Mouse (Mus musculus) limb, embryonic 11.5 days (tissue): ENCODE measurements around the gene Phldb3. TPM values are rescaled to one million over a fixed set of nuclear protein-coding genes. Genes with fewer than 3 reads are reported as not detected.

Experiments used
- ATAC-seq: fragments of 200-750 bp; cut with Nextera tagmentation; 2 replicates; pipeline ENCODE4 v1.8.0; 2017; ENCODE audit warnings: low read depth; ENCODE audit not compliant: insufficient number of reproducible peaks, low FRiP score, low TSS enrichment
- DNase-seq: peaks from one replicate; pipeline ENCODE4 v3.0.0-alpha.2; 2015; ENCODE audit warnings: low spot score
- H3K27ac ChIP-seq: fragments of 300-500 bp; sonication (generic); replicated peaks from 2 replicates; pipeline ENCODE4 v1.5.1; 2014; ENCODE audit warnings: low read depth, mild to moderate bottlenecking, low read length
- H3K27me3 ChIP-seq: fragments of 300-500 bp; sonication (generic); 2 replicates; pipeline ENCODE4 v1.6.1; 2014; ENCODE audit warnings: mild to moderate bottlenecking, low read length, mixed read lengths; ENCODE audit not compliant: control insufficient read depth, insufficient read depth
- H3K36me3 ChIP-seq: fragments of 300-500 bp; sonication (generic); 2 replicates; pipeline ENCODE4 v1.6.1; 2014; ENCODE audit warnings: mild to moderate bottlenecking, low read length, moderate library complexity, mixed read lengths; ENCODE audit not compliant: control insufficient read depth, insufficient read depth
- H3K4me1 ChIP-seq: fragments of 300-500 bp; sonication (generic); 2 replicates; pipeline ENCODE4 v1.6.1; 2014; ENCODE audit warnings: low read length, mixed read lengths; ENCODE audit not compliant: control insufficient read depth, insufficient read depth
- H3K4me2 ChIP-seq: fragments of 300-500 bp; sonication (generic); 2 replicates; pipeline ENCODE4 v1.6.1; 2014; ENCODE audit warnings: low read depth, mild to moderate bottlenecking, moderate library complexity; ENCODE audit not compliant: severe bottlenecking
- H3K4me3 ChIP-seq: fragments of 300-500 bp; sonication (generic); 2 replicates; pipeline ENCODE4 v1.5.1; 2014; ENCODE audit warnings: low read depth, low read length
- H3K9ac ChIP-seq: fragments of 300-500 bp; sonication (generic); 2 replicates; pipeline ENCODE4 v1.6.1; 2014; ENCODE audit warnings: mild to moderate bottlenecking, low read length
- H3K9me3 ChIP-seq: fragments of 300-500 bp; sonication (generic); 2 replicates; pipeline ENCODE4 v1.6.1; 2016; ENCODE audit warnings: low read length; ENCODE audit not compliant: control insufficient read depth
- WGBS: fragments of 180-500 bp; shearing (Covaris S2); extraction: QIAGEN DNeasy Blood & Tissue Kit; methylation state at CpG from one replicate; pipeline ENCODE4 v1.1.7; 2014; 5-methylcytosine and 5-hydroxymethylcytosine counted together
- polyA plus RNA-seq: library from polyadenylated mRNA; unstranded; fragments of >200 nt; fragmentation: Nextera tagmentation; extraction: Ambion mirVana; gene quantifications from 2 replicates; pipeline ENCODE4 v1.2.1, GENCODE M21; 2014

Gene Phldb3
- polyA plus RNA-seq, 1 experiment from 2014 or later, result 0.16 TPM

DNA sequence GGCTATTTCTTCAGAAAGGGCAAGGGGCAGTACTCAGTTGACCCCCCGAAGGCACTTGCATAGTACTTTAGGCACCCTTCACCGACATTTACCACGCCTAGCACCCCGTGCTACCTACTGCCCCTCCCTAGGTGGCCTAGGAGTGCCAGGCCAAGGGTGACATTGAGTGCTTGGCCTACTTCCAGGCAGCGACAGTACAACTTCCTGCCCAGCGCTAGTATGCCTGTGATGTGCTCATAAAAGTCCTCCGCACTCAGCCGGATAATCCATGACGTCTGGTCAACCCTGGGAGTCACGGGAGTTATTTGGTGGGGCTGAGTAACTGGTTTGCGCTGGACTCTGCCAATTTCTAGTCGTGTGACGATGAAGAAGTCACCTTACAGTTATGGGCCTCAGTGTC, 22.2 kb upstream of the Phldb3 start:
- WGBS, result 69% methylated on average over 13 of the region's 13 CpGs
- no peak overlapping the region for H3K9ac ChIP-seq
- no peaks in the 10 kb centered on the region for H3K36me3 ChIP-seq
- H3K9me3 ChIP-seq, result no peaks in the 10 kb centered on the region
- H3K27ac ChIP-seq, result no peak overlapping the region
- H3K4me1 ChIP-seq, result peaks cover 3% of the 10 kb centered on the region; the same call in 1 of the 2 replicates
- no peak overlapping the region for H3K4me2 ChIP-seq
- DNase-seq (no peak), ATAC-seq (no peak)
- peaks cover 24% of the 10 kb centered on the region for H3K27me3 ChIP-seq
- H3K4me3 ChIP-seq, result no peak overlapping the region

DNA sequence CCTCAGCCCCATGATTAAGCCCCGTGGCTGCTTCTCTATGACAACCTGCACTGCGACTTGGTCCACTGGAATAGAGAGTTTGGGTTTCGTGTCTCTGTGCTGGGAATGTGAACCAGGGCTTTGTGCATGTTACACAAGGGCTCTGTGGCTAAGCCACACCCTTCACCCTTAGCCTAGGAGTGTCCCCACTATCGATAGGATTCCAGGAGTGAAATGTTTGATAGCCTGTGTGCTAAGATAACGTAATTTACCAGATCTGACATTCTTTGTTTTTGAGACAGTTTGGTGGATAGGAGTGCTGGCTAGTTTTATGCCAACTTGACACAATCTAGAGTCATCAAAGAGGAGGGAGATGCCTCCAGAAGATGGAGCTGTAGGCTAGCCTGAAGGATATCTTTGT, 18.8 kb upstream of the Phldb3 start:
- 75% methylated on average over 5 of the region's 5 CpGs for WGBS
- no peak for ATAC-seq

DNA sequence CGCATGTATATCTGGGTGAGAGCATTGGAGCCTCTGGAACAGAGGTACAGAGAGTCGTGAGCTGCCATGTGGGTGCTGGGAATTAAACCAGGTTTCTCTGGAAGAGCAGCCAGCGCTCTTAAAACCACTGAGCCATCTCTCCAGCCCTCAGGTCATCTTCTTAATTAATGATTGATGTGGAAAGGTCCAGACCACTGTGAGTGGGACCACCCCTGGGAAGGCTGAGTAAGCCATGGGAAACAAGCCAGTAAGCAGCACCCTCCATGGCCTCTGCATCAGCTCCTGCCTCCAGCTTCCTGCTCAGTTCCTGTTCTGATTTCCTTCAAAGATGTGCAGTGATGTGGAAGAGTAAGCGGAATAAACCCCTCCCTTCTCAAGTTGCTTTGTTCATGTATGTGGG, 18.4 kb upstream of the Phldb3 start:
- H3K27ac ChIP-seq, result no peak overlapping the region
- no peaks in the 10 kb centered on the region; the same call in 1 of the 2 replicates for H3K9me3 ChIP-seq
- H3K4me2 ChIP-seq, result no peak overlapping the region
- H3K27me3 ChIP-seq, result no peaks in the 10 kb centered on the region; the same call in 1 of the 2 replicates
- H3K9ac ChIP-seq, result 0 out of 2 replicates have a peak overlapping the region, but pooled peaks have one; percentile 30
- 64% methylated on average over 4 of the region's 4 CpGs for WGBS
- no peak for DNase-seq
- H3K4me1 ChIP-seq, result peaks cover 10% of the 10 kb centered on the region; the same call in 1 of the 2 replicates
- no peaks in the 10 kb centered on the region for H3K36me3 ChIP-seq
- no peak overlapping the region for H3K4me3 ChIP-seq
- ATAC-seq, result no peak

More for the DNA sequence above, 18.8 kb upstream of the Phldb3 start:
- Histone ChIP-seq H3K9me3 (no peaks in the 10 kb centered on the region; the same call in 1 of the 2 replicates), H3K4me2 (no peak overlapping the region), H3K27me3 (peaks cover 3% of the 10 kb centered on the region), H3K4me3 (no peak overlapping the region), H3K36me3 (no peaks in the 10 kb centered on the region), H3K9ac (no peak overlapping the region), H3K27ac (no peak overlapping the region), H3K4me1 (peaks cover 10% of the 10 kb centered on the region; the same call in 1 of the 2 replicates)
- DNase-seq, result no peak

DNA sequence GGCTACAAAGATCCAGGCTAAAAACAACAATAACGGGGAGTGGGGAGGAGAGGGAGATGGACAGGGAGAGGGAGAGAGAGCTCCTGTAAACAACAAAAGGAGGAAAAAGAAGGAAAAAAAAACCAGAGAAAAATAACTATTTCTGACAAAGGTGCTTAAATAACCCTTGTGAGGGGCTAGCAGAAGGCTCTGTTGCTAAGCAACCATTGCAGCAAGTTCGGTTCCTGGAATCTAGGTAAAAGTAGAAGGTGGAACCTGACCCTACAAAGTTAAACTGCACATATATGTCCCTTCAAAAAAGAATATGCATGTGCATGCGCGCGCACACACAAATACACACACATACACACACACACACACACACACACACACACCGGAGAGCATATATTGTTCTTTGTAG, 17.8 kb upstream of the Phldb3 start:
- 82% methylated on average over 6 of the region's 6 CpGs for WGBS
- Histone ChIP-seq H3K27ac (no peak overlapping the region), H3K9ac (no peak overlapping the region), H3K36me3 (no peaks in the 10 kb centered on the region), H3K4me3 (no peak overlapping the region), H3K27me3 (no peaks in the 10 kb centered on the region; the same call in 1 of the 2 replicates), H3K4me2 (no peak overlapping the region), H3K9me3 (no peaks in the 10 kb centered on the region; the same call in 1 of the 2 replicates), H3K4me1 (peaks cover 7% of the 10 kb centered on the region; the same call in 1 of the 2 replicates)
- ATAC-seq, result no peak
- DNase-seq, result no peak

DNA sequence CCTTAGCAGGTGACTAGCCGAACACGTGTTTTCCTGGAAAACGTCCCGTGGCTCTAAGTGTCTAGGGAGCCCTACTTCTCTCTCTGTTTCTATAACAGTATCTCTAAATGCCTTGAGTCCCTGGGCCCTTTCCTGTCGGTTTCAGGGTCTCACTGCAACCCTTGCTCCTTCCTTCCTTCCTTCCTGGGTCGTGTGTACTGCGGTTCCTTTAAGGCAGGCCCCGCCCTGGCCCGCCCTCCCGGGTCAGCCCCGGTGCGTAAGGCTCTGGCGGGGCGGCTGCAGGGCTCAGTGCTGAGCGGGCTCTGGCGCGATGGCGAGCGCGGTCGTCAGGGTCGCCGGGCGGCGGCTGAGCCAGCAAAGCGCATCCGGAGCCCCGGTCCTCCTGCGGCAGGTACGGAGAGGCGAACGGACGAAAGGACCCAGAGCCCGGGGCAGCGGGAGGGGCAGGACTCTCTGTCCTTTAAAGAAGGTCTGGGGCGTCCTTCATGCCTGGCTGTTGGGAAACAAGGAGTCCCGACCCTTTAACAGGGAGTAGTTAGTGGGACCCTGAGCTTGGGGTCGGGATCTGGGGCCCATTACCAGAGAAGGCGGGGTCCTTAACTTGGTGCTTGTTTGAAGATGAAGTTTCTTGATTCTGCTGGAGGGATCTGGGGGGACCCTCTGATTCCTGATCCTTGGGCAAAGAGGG, 16.8 kb upstream of the Phldb3 start:
- ATAC-seq, result peak; percentile 78
- no peaks in the 10 kb centered on the region; the same call in 1 of the 2 replicates for H3K9me3 ChIP-seq
- peak overlapping the region; percentile 65 for H3K9ac ChIP-seq
- H3K4me1 ChIP-seq, result peaks cover 7% of the 10 kb centered on the region; the same call in 1 of the 2 replicates
- no peak overlapping the region for H3K27ac ChIP-seq
- no peaks in the 10 kb centered on the region; the same call in 1 of the 2 replicates for H3K27me3 ChIP-seq
- no peaks in the 10 kb centered on the region for H3K36me3 ChIP-seq
- DNase-seq, result peak; percentile 79
- peak overlapping the region; percentile 56 for H3K4me3 ChIP-seq
- WGBS, result 2% methylated on average over 38 of the region's 39 CpGs
- H3K4me2 ChIP-seq, result peak overlapping the region; percentile 76

DNA sequence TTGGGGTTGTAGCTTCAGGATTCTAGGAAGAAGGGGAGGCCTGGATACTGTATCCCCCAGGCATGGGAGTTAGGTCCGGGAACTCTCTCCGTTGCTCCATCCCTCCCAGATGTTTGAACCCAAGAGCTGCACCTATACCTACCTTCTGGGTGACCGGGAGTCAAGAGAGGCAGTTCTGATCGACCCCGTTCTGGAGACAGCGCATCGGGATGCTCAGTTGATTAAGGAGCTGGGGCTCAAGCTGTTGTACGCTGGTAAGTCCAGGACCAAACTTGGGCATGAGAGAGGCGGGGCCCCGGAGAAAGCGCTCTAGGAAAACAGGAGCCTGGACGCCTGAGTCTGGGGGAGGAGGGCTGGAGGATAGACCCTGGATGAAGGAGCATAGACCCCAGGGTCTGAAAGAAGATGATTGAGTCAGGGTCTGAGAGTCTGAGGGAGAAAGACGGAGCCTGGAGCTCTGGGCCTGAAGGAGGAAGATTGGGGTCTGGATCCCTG, 16.2 kb upstream of the Phldb3 start:
- Histone ChIP-seq H3K4me1 (peaks cover 7% of the 10 kb centered on the region; the same call in 1 of the 2 replicates), H3K27ac (no peak overlapping the region), H3K9me3 (no peaks in the 10 kb centered on the region; the same call in 1 of the 2 replicates), H3K36me3 (no peaks in the 10 kb centered on the region), H3K4me2 (peak overlapping the region; percentile 76), H3K9ac (peak overlapping the region; percentile 65), H3K4me3 (peak overlapping the region; percentile 56), H3K27me3 (no peaks in the 10 kb centered on the region; the same call in 1 of the 2 replicates)
- no peak for DNase-seq
- 0% methylated on average over 13 of the region's 13 CpGs for WGBS
- ATAC-seq, result 0 out of 2 replicates have a peak, but pooled peaks have one; percentile 25

DNA sequence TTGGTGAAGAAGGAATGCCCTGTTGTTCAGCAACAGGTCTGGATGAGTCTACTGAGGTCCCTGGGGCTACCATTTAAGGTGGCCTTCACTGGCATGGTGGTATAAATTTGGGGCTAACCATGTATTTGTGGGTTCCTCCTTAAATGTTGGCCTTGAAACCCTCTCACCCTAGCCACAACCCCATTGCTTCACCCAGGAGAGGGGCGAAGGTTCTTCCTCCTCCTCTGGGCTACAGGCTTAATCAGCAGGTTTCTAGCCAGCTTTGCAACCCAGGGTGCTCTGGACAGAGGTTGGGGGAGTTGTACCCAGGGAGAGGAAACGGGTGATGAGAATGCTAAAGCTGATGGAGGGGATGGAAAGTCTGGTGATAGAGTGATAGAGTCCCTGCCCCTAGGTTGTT, 15.1 kb upstream of the Phldb3 start:
- H3K4me1 ChIP-seq, result peaks cover 7% of the 10 kb centered on the region; the same call in 1 of the 2 replicates
- no peak overlapping the region for H3K9ac ChIP-seq
- no peaks in the 10 kb centered on the region; the same call in 1 of the 2 replicates for H3K9me3 ChIP-seq
- DNase-seq (no peak), ATAC-seq (no peak)
- WGBS, result 62% methylated on average over 2 of the region's 2 CpGs
- no peaks in the 10 kb centered on the region for H3K36me3 ChIP-seq
- no peak overlapping the region for H3K4me3 ChIP-seq
- H3K27ac ChIP-seq, result no peak overlapping the region
- H3K4me2 ChIP-seq, result no peak overlapping the region
- no peaks in the 10 kb centered on the region; the same call in 1 of the 2 replicates for H3K27me3 ChIP-seq

DNA sequence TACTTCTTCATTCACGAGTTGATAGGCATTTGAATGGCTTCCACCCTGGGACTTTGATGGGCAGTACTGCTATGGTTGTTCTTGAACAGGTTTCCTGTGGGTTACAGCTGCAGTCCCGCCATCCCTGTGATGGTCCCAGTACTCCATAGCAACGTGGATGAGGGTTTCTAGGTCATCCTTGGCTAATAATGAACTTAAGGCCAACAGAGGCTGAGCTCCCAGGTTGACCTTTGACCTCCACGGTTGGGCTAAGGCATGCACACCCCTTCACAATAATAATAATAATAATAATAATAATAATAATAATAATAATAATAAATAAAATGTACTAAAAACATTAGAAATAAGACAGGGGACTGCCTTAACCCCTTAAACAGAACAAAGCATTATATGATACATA, 12.4 kb upstream of the Phldb3 start:
- 80% methylated on average over 4 of the region's 4 CpGs for WGBS
- H3K4me3 ChIP-seq, result no peak overlapping the region
- ATAC-seq (no peak), DNase-seq (no peak)
- H3K4me1 ChIP-seq, result peaks cover 7% of the 10 kb centered on the region; the same call in 1 of the 2 replicates
- no peak overlapping the region for H3K4me2 ChIP-seq
- H3K9ac ChIP-seq, result no peak overlapping the region
- no peaks in the 10 kb centered on the region for H3K36me3 ChIP-seq
- no peaks in the 10 kb centered on the region; the same call in 1 of the 2 replicates for H3K27me3 ChIP-seq
- no peaks in the 10 kb centered on the region; the same call in 1 of the 2 replicates for H3K9me3 ChIP-seq
- H3K27ac ChIP-seq, result no peak overlapping the region
